Mouse (Mus musculus): ENCODE measurements around the gene Slc26a10.

- TF ChIP-seq CTCF (conservative IDR thresholded peaks at IDR 0.05; ENCODE audit: low read length): no peak
- no peak for TF ChIP-seq POU5F1 (IDR thresholded peaks at IDR 0.05; ENCODE audit: borderline replicate concordance, low read length)
Observed at GRCm38 (mm10) chr10:127226318-127226895, 46.0 kb upstream of the Slc26a10 start.
